Mouse (Mus musculus): ENCODE results near the gene Dlg2.

DNA sequence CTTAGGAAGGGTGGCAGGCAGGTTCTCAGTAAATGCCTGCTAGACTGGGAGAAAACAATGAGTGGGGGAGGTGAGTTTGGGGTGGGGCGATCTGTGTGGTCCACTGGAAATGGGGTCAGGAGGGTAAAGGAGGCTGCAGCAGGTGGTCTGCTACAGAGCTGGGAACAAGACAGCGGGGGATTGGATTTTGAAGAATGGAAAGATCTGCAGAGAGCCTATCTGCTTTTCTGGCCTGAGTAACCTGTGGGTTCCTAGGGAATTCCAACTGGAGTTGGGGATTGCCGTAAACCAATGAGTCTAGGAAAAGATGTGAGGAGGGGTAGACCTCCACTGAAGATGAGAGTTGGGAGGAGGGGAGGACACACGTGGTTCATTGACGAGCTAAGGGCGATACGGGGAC lies 92.7 kb downstream of the Dlg2 start:
- no peak for TF ChIP-seq CTCF (IDR thresholded peaks at IDR 0.05; ENCODE audit: insufficient read depth, low read length)
- no peak for TF ChIP-seq POLR2A (IDR thresholded peaks at IDR 0.05; ENCODE audit: borderline replicate concordance, extremely low read depth, low read depth, low read length)
